Mouse (Mus musculus) lung, adult 2 months (tissue): Measurements from ENCODE around the gene 1700006A11Rik. TPM values are rescaled to one million over a fixed set of nuclear protein-coding genes. Genes with fewer than 3 reads are reported as not detected.
"Not testable (repeated sequence)": the region's sequence is repeated elsewhere in the genome, so short reads cannot be mapped to it uniquely, and the experiment has no call there.

Experiments used
- DNase-seq: peaks from one replicate; pipeline ENCODE4 v3.0.0; 2022
- H3K4me1 ChIP-seq: fragments of 200-500 bp; 2 replicates; pipeline ENCODE4 v1.6.1; 2011; ENCODE audit warnings: low read length; ENCODE audit not compliant: control insufficient read depth, insufficient read depth
- H3K4me3 ChIP-seq: fragments of 200-500 bp; replicated peaks from 2 replicates; pipeline ENCODE3; 2011; ENCODE audit warnings: low read depth, mild to moderate bottlenecking, control low read depth, low read length; ENCODE audit errors: extremely low read depth
- CTCF ChIP-seq: fragments of 200-500 bp; IDR thresholded peaks from 2 replicates; pipeline ENCODE4 v1.5.1; 2011; ENCODE audit warnings: mild to moderate bottlenecking, low read length, control low read depth; ENCODE audit not compliant: insufficient read depth
- POLR2A ChIP-seq: fragments of 200-500 bp; IDR thresholded peaks from 2 replicates; pipeline ENCODE4 v1.6.1; 2011; ENCODE audit warnings: low read depth, mild to moderate bottlenecking, control low read depth, low read length, borderline replicate concordance; ENCODE audit errors: extremely low read depth
- WGBS: fragments of 180-500 bp; shearing (Covaris S2); methylation state at CpG from one replicate; pipeline ENCODE4 v1.1.7; 2018; 5-methylcytosine and 5-hydroxymethylcytosine counted together
- polyA plus RNA-seq: library from polyadenylated mRNA; depleted of rRNA; stranded (reverse); fragments of >200 nt; gene quantifications from 2 replicates; pipeline ENCODE4 v1.2.3, GENCODE M21; 2012; rRNA removed

Gene 1700006A11Rik
- polyA plus RNA-seq = not detected in 2 replicates

GRCm38 (mm10) chr3:124425940-124426339 is at the start of gene 1700006A11Rik:
Gene 1700006A11Rik, minus strand, starts transcription at chr3:124426040.
- no peak for TF ChIP-seq POLR2A
- TF ChIP-seq CTCF = no peak
- Histone ChIP-seq H3K4me1 (no peaks in the 10 kb centered on the region), H3K4me3 (no peak within 1 kb of the TSS)
- WGBS = 83% methylated on average over 1 of the region's 1 CpGs
- DNase-seq = no peak

GRCm38 (mm10) chr3:124474291-124474690 is 48.5 kb upstream of the 1700006A11Rik start:
- not testable (repeated sequence) for H3K4me3 ChIP-seq, DNase-seq, H3K4me1 ChIP-seq
- 82% methylated on average over 5 of the region's 5 CpGs for WGBS

- TF ChIP-seq POLR2A (no peak), CTCF (no peak)
- WGBS = 84% methylated on average over 6 of the region's 6 CpGs
- Histone ChIP-seq H3K4me1 (no peaks in the 10 kb centered on the region), H3K4me3 (no peak overlapping the region)
- no peak for DNase-seq
These were observed 40.4 kb upstream of the 1700006A11Rik start for GRCm38 (mm10) chr3:124466102-124466730.

GRCm38 (mm10) chr3:124392201-124392600 is 33.6 kb downstream of the 1700006A11Rik start:
- WGBS = 73% methylated on average over 5 of the region's 5 CpGs
- Histone ChIP-seq H3K4me1 (no peaks in the 10 kb centered on the region), H3K4me3 (no peak overlapping the region)
- no peak for TF ChIP-seq POLR2A
- TF ChIP-seq CTCF = no peak
- DNase-seq = no peak

- H3K4me1 ChIP-seq = no peaks in the 10 kb centered on the region
- H3K4me3 ChIP-seq = no peak overlapping the region
- no peak for DNase-seq
- 80% methylated on average over 2 of the region's 2 CpGs for WGBS
- no peak for TF ChIP-seq CTCF
- no peak for TF ChIP-seq POLR2A
These were observed 35.7 kb downstream of the 1700006A11Rik start for GRCm38 (mm10) chr3:124390101-124390500.

- H3K4me1 ChIP-seq = no peaks in the 10 kb centered on the region
- 40% methylated on average over 2 of the region's 2 CpGs for WGBS
- H3K4me3 ChIP-seq = no peak overlapping the region
- DNase-seq = no peak
- TF ChIP-seq POLR2A (no peak), CTCF (no peak)
These were observed 36.2 kb downstream of the 1700006A11Rik start for GRCm38 (mm10) chr3:124389650-124390049.

GRCm38 (mm10) chr3:124385377-124385776 is 40.5 kb downstream of the 1700006A11Rik start:
- whole genome bisulfite sequencing = 90% methylated on average over 18 of the region's 18 CpGs
- not testable (repeated sequence) for H3K4me1 ChIP-seq, H3K4me3 ChIP-seq, DNase-seq

- no peaks in the 10 kb centered on the region for H3K4me1 ChIP-seq
These were observed 53.8 kb downstream of the 1700006A11Rik start for GRCm38 (mm10) chr3:124372031-124372430.

GRCm38 (mm10) chr3:124357533-124357932 is 68.3 kb downstream of the 1700006A11Rik start:
- H3K4me1 ChIP-seq = no peaks in the 10 kb centered on the region
- no peak for DNase-seq
- no peak overlapping the region for H3K4me3 ChIP-seq
- TF ChIP-seq CTCF (no peak), POLR2A (no peak)
- 85% methylated on average over 3 of the region's 3 CpGs for WGBS

More at GRCm38 (mm10) chr3:124372031-124372430, 53.8 kb downstream of the 1700006A11Rik start:
- no peak overlapping the region for H3K4me3 ChIP-seq
- TF ChIP-seq POLR2A = no peak
- no peak for TF ChIP-seq CTCF
- 67% methylated on average over 2 of the region's 2 CpGs for WGBS
- no peak for DNase-seq

Other genes with a start within 250 kb of the 1700006A11Rik start
- gene Tram1l1, start 105.2 kb downstream of the 1700006A11Rik start, polyA plus RNA-seq = 0.40 and 0.53 TPM in 2 replicates
- gene 1700003H04Rik, start 155.1 kb upstream of the 1700006A11Rik start, polyA plus RNA-seq = not detected in 2 replicates